Mouse (Mus musculus): ENCODE measurements around the gene Ntrk3. TPM values are rescaled to one million over a fixed set of nuclear protein-coding genes. Genes with fewer than 3 reads are reported as not detected.

The Ntrk3 gene
- total RNA-seq, 2 experiments from 2014 or later, result 1.6 to 1.9 TPM

DNA sequence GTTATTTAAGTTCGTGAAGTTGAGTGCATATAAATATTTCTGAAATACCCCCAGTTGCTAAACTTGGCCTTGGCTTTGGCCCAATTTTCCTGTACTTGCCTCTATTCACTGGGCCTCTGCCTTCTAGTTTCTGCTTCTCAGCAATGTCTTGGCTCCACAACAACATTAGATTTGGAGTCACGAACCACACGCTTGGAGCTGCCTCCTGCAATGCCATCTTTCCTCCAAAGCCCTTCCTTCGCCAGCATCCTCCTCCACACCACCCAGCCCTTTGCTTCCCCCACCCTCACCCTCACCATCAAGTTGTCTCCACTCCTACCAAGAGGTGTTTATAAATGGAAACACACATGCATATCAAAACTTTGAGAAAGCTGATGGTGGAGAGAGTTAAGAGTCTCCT is 340.6 kb downstream of the Ntrk3 start:
- no peak for DNase-seq (ENCODE audit: low spot score)
- intact Hi-C loops (cut with DNase I), result no loop called here

DNA sequence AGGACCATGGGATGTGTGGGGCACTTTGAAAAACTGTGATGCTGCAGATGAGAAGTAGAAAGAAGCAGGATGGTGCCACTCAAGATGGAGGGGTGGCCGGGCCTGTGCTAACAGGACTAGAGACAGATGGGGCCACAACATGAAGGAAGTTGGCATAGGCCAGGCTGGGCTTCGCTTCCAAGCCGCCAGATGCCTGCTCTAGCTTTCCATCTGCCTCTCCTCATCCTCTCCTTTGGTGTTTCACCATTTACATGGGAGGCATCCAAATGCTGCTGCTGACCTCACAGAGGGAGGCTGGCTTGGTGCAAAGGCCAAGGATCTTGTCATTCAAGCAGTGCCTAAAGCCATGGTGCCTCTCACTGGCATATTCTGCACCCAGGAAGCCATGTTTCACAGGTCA is 347.8 kb downstream of the Ntrk3 start:
- intact Hi-C loops (cut with DNase I), result no loop called here
- no peak for DNase-seq (ENCODE audit: low spot score)

DNA sequence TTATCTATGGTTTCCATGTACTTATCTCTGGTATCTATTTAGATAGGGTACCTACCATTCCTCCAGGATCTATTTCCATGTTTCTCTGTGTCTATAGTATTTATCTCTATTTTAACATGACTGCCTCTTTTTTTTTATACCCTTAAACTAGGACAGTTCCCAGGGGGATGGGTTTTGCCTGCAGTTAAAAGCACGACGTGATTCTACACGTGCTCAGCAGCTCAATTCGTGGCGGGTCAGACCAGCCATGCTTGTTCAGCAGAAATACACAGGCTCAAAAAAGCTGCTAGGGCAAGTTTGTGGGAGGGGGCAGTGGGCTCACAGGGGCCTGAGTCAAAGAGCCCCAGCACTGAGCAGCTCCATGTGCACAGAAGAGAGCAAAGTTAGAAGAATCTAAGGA is 349.7 kb downstream of the Ntrk3 start:
- intact Hi-C loops (cut with DNase I), result loop anchor here (5.0 kb wide), 1 partner anchor 49 kb away; no protein-coding TSS in a partner anchor
- no peak for DNase-seq (ENCODE audit: low spot score)

DNA sequence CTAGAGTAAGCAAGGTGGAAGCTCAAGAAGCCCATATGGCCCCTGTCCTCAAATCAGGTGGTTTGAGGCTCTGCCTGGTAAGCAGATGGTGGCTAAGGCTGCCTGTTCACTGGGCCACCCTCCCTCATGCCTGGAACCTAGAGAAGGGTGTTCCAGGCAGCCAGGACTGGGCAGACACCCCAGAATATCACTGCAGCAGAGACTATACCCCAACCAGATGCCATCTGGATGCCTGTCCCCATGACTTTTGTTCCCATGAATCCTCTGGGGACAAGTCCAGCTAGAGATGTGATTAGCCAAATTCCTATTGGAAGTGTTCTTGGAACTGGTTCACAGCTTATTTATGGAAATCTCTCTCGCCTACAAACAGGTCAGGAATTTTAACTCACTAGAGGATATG is 351.8 kb downstream of the Ntrk3 start:
- DNase-seq (ENCODE audit: low spot score), result peak; percentile 15
- intact Hi-C loops (cut with DNase I), result loop anchor here (5.0 kb wide), 1 partner anchor 51 kb away; no protein-coding TSS in a partner anchor

DNA sequence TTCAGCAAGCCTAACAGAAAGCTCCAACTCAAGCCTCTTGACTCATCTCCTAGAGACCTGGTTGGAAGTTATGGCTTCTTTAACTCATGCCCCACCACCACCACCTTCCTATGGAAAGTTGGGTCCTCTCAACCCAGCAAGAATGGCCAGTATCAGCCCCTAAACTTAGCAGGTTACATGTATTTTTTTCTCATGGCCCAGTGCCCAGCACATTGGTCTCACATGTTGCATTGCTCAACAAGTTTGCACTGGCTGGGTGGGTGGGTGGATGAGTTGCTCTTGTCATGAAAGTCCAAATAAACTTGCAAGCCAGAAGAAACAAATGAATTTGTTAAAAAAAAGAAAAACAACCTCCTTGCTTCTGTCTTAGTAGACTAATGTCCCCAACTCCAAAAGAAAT is 353.7 kb downstream of the Ntrk3 start:
- DNase-seq (ENCODE audit: low spot score), result peak; percentile 32
- intact Hi-C loops (cut with DNase I), result no loop called here

DNA sequence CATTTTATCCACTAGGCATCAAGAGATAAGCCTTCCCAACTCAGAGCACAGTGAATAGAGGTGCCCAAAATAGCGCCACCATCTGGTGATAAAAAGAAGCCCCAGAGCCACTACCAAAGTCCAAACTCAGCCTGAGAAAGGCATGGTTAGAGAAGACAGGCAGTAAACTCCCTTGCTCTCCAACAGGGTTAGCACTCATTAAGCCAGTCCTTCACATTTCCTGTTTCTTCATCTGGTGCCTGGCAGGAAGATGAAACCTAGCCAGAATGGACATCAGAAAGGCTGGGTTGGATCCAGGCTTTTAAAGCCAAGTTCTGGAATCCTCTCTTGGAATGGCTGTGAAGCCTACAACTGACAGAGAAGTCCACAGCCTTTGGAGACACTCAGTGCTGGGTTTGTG is 355.7 kb downstream of the Ntrk3 start:
- intact Hi-C loops (cut with DNase I), result no loop called here
- no peak for DNase-seq (ENCODE audit: low spot score)

DNA sequence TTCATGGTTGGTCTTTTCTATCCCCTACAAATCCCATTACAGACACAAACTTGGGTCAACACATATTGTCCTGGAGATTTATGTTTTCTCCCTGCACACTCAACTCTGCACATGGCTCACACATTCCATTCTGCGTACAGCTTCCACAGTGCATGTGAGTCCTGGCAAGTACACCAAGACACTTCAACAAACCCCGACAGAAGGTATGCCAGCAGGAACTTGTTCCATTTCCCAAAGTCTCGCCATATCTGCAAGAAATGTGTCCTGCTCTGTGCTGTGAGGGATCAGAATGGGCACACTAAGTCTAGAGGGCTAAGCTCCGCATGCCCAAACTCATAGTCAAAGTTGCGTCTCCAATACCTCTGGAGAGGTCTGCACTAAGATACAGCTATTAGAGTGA is 358.0 kb downstream of the Ntrk3 start:
- DNase-seq (ENCODE audit: low spot score), result no peak
- intact Hi-C loops (cut with DNase I), result no loop called here

DNA sequence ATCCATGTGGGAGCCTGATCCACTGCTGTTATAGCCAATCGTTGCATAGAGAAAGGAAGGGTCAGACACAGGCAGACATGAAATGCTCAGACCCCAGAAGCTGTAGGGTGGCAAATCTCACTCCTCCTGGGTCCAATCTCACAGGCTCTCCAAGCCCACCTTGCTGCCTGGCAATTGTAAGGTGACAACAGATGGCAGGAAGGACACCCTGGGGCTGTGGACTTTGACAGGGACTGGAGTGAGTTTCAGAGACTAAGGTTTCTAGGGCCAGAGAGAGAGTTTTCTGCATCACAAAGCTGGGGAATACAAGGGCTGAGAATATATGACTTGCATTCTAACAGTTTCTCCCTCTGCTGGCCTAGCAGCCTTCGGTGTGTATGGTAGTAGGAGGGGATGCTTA is 359.5 kb downstream of the Ntrk3 start:
- intact Hi-C loops (cut with DNase I), result no loop called here
- no peak for DNase-seq (ENCODE audit: low spot score)

DNA sequence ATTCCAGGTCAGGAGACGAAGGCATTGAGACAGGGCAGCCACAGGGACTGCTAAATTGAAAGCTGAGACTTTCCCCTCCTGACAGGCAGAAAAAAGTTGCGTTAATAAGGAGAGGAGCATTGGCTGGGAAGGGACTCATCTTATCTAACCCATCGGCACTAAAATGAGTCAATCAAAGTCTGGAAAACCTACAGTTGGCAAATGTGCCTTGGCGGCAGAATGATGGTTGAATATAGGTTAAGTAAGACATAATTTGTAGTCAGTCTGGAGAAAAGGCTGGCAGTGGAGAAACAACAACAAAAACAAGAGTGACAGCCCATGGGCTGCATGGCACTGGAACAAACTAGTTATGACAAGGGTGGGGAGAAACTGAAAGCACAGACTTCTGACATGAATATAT is 360.9 kb downstream of the Ntrk3 start:
- intact Hi-C loops (cut with DNase I), result no loop called here
- no peak for DNase-seq (ENCODE audit: low spot score)

DNA sequence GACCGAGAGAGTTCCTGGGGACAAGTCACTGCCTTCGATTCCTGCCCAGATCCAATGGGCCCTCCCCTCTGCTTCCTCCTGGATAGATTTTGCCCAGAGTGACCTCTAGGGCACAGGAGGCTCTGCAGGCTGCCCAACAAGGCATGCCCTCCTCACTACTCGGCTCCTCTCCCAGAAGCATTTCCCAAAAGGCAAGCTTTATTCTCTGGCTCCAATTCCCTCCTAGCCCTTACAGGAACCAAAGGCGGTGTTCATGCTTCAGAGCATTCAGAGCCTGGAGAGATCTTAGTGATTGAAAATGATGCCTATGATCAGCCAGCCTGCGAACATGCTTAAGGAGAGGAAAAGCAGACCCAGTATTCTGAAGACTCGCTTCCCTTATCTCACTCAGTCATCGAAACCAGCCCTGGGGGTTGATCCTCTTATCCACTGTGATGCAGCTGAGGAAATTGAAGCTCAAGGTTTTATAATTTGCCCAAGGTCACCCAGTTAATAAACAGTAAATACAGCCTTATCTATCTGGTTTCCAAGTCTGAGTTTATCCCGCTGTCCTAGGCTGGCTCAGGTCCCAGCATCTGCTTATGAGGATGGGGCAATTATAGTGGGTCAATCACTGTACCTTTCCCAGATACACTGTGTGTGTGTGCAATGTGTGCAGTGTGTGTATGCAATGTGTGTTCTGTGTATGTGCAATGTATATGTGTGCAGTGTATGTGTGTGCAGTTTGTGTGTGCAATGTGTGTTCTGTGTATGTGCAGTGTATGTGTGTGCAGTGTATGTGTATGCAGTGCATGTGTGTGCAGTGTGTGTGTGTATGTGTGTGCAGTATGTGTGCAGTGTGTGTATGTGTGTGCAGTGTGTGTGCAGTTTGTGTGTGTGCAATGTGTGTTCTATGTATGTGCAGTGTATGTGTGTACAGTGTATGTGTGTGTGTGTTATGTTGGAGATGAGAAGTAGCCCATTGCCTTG is 376.2 kb downstream of the Ntrk3 start:
- DNase-seq (ENCODE audit: low spot score), result no peak
- intact Hi-C loops (cut with DNase I), result no loop called here

DNA sequence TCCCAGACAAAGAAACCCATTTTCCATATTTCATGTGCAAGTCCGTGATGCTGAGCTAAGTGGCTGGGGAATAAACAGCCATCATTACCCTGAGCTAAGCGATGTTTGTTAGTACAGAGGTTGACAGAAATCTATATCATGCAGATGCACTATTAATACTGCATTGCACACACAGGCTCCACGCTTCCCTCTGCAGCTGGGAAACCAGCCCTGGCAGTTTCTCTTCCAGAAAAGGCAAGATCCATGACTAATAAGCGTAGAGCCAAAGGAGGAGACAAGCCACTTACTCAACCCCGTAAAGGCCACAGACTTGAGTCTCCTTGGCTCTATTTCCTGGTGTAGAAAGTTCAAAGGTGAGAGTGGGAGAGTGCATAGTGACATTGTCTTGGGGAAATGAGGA is 390.3 kb downstream of the Ntrk3 start:
- DNase-seq (ENCODE audit: low spot score), result no peak
- intact Hi-C loops (cut with DNase I), result no loop called here

DNA sequence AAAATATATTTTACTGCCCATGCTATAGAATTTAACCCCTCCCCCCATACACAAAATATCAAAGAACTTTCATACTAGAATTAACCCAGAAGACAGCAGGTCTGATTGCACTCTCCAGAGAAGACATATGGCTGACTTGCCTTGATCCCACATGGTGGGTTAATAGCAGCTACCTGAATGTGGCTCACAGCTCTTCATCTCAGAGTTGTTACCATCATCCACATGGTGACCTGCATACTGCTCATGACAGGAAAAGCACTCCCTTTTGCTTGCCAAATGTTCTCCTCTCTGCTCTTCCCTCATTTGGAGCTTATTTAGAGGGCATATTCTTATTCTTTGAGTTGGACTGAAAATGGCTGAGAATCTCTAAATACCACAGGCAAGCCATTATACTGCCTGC is 404.4 kb downstream of the Ntrk3 start:
- intact Hi-C loops (cut with DNase I), result no loop called here
- DNase-seq (ENCODE audit: low spot score), result no peak

DNA sequence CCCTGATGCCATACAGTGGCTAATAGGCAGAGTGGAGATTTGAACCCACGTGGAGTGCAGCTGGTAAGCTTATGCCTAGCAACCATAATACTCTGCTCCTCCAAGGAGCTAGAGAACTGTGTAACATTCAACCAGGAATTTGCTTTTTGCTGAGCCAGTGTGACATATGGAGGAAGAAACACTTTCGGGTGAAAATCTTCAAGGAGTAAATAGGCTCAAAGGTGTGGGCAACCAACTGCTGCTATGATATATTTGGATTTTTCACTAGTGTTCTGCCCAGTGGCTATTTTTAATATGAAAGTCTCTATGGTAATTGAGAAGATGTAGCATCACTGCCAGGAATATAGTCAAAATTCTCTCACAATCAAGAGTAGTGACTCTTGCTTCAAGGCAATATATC is 409.5 kb downstream of the Ntrk3 start:
- intact Hi-C loops (cut with DNase I), result no loop called here
- DNase-seq (ENCODE audit: low spot score), result no peak

DNA sequence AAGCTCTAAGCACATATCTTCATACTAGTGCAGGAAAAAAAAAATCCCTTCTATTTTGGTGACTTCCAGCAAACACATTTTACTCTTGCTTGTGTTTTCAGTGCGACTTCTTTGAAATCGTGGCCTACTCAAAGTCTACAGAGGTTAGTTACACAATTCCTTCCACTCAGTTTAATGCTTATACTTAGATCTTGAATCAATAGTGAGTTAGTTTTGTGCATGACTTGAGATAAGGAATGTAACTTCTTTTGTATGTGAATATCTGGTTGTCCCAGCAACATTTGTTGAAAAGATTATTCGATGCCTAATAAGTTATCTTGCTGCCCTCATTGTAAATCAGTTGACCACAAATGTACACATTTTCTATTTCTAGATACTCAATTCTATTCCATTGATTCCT is 411.6 kb downstream of the Ntrk3 start:
- no peak for DNase-seq (ENCODE audit: low spot score)
- intact Hi-C loops (cut with DNase I), result no loop called here

DNA sequence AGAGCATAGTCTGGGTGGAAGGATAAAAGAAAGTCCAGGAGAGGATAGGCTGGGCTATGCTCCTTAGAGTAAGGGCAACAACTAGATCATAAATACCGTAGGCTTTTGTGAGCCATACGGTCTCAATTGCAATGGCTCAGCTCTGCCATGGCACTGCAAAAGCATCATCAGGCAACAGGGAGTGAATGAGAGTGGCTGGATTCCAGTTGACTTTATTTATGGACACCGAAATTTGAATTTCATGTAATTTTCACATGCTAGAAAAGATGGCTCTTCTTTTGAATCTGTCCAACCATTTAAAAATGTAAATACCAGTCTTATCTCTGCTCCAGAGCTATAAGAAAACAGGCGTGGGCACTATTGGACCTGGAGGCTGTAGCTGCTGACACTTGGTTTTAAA is 419.2 kb downstream of the Ntrk3 start:
- no peak for DNase-seq (ENCODE audit: low spot score)
- intact Hi-C loops (cut with DNase I), result no loop called here

DNA sequence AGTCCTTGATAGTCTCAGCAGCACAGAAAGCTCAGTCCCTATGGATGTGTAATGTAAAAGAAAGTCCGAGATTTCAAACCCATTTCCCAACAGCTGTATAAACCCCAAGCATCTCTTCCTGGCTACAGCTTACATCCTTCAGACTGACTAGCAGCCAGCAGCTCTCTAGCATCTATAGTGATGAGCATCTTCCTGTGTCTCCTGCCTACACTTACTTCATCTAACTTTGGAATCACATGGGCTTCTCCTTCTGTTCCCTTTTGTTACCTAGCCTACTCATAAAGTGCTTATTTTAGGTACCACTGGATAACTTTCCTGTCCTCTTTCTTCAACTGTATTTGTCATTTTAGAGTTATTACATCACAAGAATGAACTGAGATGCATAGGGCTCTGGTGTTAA is 432.0 kb downstream of the Ntrk3 start:
- intact Hi-C loops (cut with DNase I), result no loop called here
- no peak for DNase-seq (ENCODE audit: low spot score)

DNA sequence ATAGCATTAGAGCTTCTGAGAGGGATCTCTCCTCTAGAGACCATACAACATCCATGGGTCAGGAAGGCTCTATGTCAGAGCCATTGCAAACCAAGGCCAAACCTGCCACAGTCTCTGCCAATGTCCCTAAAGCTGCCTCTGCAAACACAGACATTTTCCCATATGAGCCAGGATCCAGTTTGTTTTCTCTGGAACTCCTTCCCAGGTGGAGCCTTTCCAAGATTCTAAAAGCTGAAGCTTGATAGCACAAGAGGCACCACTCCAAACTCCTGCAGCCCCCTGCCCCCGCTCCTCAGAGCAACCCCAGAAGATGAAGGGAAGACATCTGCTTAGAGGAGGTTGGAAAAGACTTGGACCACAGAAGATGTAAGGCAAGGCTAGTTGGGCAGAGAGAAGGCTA is 432.8 kb downstream of the Ntrk3 start:
- DNase-seq (ENCODE audit: low spot score), result no peak
- intact Hi-C loops (cut with DNase I), result no loop called here

DNA sequence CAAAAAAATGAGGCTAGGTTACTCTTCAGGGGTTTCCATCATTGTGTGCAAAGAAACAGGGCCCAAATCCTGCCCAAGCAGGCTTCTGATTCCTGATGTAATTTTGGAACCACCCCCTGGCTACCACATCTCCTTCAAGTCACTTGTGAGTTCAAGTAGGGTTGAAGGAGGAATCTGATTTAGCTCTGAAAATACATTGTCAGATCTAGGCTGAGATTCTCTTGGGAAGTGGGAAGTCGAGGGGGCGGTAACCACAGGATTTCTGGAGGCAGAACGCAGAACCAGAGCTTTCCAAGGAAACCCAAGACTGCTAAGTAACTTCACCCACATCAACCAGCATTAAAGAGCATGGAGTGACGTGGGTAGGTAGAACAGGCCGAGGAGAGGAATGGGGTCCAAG is 440.5 kb downstream of the Ntrk3 start:
- intact Hi-C loops (cut with DNase I), result no loop called here
- no peak for DNase-seq (ENCODE audit: low spot score)

DNA sequence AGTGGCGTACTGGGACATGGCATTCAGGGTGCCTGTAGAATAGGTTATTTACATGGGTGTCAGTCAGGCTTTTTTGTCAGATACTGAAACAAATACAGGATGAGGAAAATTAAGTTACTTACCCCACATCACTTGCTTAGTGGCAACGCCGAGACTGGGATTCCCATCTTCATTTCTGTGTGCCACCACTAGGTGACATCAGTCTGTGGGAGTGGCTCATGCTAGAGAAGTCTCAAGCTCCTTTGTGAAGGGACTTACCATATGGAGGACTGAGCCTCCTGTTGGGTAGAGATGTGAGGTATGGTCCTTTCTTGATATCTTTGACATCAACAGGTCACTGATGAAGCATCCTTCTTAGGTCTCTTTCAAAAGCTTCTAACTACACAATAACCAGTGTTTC is 443.5 kb downstream of the Ntrk3 start:
- DNase-seq (ENCODE audit: low spot score), result no peak
- intact Hi-C loops (cut with DNase I), result loop anchor here (2.0 kb wide), 1 partner anchor 274 kb away; no protein-coding TSS in a partner anchor

DNA sequence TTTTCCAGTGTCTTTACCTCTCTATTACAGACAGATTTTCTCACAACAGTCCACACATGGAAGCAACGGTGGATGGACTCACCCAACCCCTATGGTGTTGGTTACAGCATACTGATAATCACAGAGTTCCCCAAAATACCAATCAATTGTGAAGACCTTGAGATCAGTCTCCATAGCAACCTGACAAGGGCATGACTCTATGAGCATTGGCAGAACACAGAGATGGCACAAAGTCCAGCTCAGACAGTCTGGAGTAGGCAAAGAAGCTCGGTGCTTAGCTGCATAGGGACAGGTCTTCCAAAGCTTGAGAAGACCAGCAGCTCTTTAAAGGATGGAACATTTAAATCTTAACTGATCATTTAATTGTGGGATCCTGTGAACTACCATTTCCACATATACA is 447.6 kb downstream of the Ntrk3 start:
- no peak for DNase-seq (ENCODE audit: low spot score)
- intact Hi-C loops (cut with DNase I), result no loop called here

DNA sequence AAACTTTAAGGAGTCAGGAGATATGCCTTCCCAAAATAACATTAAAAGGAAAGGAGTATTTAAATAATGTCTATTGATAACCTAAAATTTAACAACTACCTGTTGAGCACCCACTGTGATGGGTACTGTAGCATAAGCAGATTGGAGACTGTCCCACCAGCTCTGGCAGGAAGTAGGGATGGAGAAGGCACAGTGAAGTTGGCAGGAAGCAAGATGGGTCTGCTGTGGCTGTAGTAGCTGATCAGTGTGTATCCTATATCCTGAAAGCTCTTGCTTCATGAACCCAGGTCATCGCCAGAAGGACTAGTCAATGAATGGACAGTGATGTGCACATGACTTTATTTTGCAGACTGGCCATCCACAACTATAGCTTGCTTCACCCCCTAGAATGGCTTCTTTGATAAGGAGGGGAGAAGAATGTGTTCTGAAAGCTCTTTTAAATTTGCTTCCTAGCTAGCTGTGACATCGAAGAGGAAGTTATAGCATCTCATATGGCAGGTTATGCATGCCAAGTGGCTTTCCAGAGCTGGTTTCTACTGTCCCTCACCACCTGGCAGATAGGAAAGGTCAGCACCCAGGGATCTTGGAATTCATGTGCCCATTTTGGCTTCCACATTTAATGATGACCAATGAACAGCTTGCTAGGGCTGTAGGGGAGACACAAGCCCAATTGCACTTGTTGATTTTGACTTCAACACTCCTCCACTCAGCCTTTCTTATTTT is 451.1 kb downstream of the Ntrk3 start:
- intact Hi-C loops (cut with DNase I), result no loop called here
- DNase-seq (ENCODE audit: low spot score), result no peak
